Mouse (Mus musculus): ENCODE measurements around the gene Rcan3.

DNA sequence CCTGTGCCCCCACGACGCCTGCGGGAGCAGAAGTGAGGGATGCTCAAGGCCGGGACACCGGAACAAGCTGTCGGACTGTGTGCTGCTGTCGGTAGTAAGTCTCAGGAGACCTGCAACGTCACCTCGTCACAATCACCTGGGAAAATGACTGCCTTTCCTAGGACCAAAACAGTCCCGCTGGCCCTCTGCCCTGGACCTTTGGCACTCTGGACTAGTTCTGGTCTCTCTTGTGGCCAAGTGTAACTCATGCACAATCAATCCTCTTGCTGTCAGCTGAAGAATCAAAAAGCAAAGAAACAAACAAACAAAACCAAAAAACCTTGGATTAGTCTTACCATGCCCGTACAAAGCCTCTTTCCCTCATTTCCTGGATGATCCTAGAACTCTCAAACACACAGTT, 56.4 kb downstream of the Rcan3 start:
- TF ChIP-seq CTCF (IDR thresholded peaks at IDR 0.05; ENCODE audit: borderline replicate concordance, insufficient read depth, low read depth, low read length) (no peak), POLR2A (IDR thresholded peaks at IDR 0.05; ENCODE audit: borderline replicate concordance, insufficient read depth, low read length) (no peak)
